Mouse (Mus musculus) CD4-positive, CD25-positive, alpha-beta regulatory T cell, adult 2 months (primary cell): ENCODE measurements at regions not wholly inside any gene's neighbourhood (a gene's known extent, or its start where the extent isn't known, plus 50 kb on each side); places are given as distances from the start of the nearest gene placed in this dataset.
A peak's percentile ranks its signal among the peaks of the same experiment; 100 is the strongest.
"Not testable (repeated sequence)": the region's sequence is repeated elsewhere in the genome, so short reads cannot be mapped to it uniquely, and the experiment has no call there.

Experiments used
- DNase-seq: peaks from one replicate; pipeline ENCODE4 v3.0.0-alpha.2; 2012; ENCODE audit warnings: low read depth, low spot score

DNA sequence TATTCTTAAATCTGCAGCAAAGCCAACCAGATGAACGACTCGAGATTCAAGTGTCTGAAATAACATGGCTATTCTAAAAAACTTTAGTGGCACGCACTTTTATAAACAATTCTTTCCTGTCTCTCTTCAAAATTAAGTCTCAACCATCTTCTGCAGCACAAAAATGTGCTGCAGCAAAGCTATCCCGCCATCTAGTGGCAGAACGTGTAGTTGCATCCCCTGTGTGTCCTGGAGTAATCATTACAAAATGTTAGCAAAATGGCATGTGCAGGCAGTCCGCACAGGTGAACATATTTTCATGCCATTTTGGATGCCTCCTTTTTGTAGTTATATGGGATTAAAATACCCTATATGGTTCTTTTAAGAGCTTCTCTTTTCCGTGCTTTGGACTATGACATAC is 293.1 kb upstream of the Slc7a14 start:
- DNase-seq: peak; percentile 72

DNA sequence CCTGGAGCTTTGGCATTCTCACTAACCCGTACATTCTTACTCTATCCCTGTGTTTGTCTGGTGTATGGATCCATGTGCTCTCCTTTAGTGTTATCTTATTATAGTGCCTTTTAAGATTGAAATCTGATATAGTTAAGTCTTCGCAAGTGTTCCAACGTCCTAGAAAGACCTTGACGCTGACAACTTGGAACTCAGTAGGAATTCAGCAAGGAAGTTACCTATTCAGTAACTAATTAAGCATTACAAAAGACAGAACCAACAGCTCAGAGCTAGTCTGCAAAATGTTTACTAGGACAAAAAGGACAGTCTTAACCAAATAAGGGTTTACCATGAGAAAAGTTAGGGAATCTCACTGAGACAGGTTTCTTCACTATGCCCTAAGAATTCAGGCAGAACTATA is 286.4 kb upstream of the Slc7a14 start:
- not testable (repeated sequence) for DNase-seq

DNA sequence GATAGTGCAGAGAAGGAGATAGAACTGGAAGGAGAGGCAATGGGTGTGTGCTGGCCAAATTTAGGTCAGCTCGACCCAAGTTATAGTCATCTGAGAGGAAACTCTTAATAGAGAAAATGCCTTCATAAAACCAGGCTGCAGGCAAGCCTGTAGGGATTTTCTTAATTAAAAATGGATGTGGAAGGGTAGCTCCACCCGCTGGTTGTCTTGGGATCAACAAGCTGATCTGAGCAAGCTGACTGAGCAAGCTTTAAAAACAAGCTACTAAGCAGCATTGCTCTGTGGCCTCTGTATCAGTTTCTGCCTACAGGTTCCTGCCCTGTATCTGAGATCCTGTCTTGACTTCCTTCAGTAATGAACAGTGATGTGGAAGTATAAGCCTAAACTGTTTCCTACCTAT is 275.8 kb upstream of the Slc7a14 start:
- no peak for DNase-seq

DNA sequence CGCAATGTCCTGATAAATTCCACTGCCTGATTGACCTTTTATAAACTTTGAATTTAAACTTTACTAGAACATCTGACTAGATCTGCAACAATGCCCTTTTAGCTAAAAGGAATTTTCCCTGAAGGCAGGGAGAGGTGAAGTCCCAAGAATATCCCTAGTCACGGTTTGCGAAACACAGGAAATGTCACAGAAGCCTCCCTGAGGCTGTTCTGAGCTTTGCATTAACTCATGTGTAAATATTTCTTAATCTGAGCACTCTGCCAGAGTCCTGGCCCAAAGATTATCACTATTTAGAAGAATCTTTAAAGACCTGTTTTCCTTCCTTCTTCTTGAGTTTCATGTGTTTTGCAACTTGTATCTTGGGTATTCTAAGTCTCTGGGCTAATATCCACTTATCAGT is 263.7 kb upstream of the Slc7a14 start:
- DNase-seq: no peak
